In genomic region chr7:111395111-111395510, GRCm38 (mm10) we compare ENCODE assay signal across 25 mouse cellular contexts.
A peak's percentile ranks its signal among the peaks of the same experiment; 100 is the strongest.
DNase-seq lines count a peak whose midpoint lies in the region; ATAC-seq and TF ChIP-seq lines count a peak whose summit lies in the region.
"Had no signal": no experiment of that assay in that cellular context is flagged by ENCODE, and none has a peak within 500 bp of the region (broad histone marks: within the 10 kb centered on the region; RNA-seq: fewer than 3 reads in every experiment).

No protein-coding gene starts in this region.

- no peaks in the 10 kb centered on the region for H3K36me3 ChIP-seq in forebrain, embryonic 12.5 days (replicated peaks)
- no peaks in the 10 kb centered on the region for H3K36me3 ChIP-seq in forebrain, postnatal 0 days (ENCODE audit: insufficient read depth)
- no peaks in the 10 kb centered on the region for H3K36me3 ChIP-seq in midbrain, embryonic 14.5 days (ENCODE audit: control insufficient read depth, insufficient read depth, low read length)
- no peaks in the 10 kb centered on the region for H3K36me3 ChIP-seq in midbrain, embryonic 10.5 days
- H3K36me3 ChIP-seq in hindbrain, embryonic 12.5 days, result no peaks in the 10 kb centered on the region
- H3K36me3 ChIP-seq: heart, embryonic 12.5 days; hindbrain, embryonic 15.5 days; limb, embryonic 13.5 days; liver, embryonic 12.5 days; stomach, embryonic 15.5 days had no signal

- no peak overlapping the region for H3K4me2 ChIP-seq in forebrain, embryonic 12.5 days
- no peak overlapping the region for H3K4me2 ChIP-seq in forebrain, postnatal 0 days (ENCODE audit: low read depth)
- no peak overlapping the region for H3K4me2 ChIP-seq in midbrain, embryonic 14.5 days (ENCODE audit: low read length)
- no peak overlapping the region for H3K4me2 ChIP-seq in hindbrain, embryonic 12.5 days (replicated peaks)
- H3K4me2 ChIP-seq: heart, embryonic 12.5 days; hindbrain, embryonic 15.5 days; limb, embryonic 13.5 days; liver, embryonic 12.5 days; stomach, embryonic 15.5 days had no signal

- 41% methylated on average over 6 of the region's 6 CpGs for WGBS in forebrain, embryonic 12.5 days
- WGBS in forebrain, postnatal 0 days, result 21% methylated on average over 6 of the region's 6 CpGs
- WGBS in midbrain, embryonic 14.5 days, result 54% methylated on average over 6 of the region's 6 CpGs
- WGBS in midbrain, embryonic 10.5 days, result 89% methylated on average over 6 of the region's 6 CpGs
- 50% methylated on average over 6 of the region's 6 CpGs for WGBS in hindbrain, embryonic 12.5 days

- ATAC-seq in forebrain, embryonic 12.5 days (ENCODE audit: low FRiP score), result peak; percentile 30; the same call in 1 of the 2 replicates
- ATAC-seq in forebrain, postnatal 0 days, result no peak; the same call in 1 of the 2 replicates
- no peak for ATAC-seq in midbrain, embryonic 14.5 days (ENCODE audit: low FRiP score, low TSS enrichment)
- peak; percentile 69 for ATAC-seq in hindbrain, embryonic 12.5 days (ENCODE audit: low FRiP score)
- ATAC-seq: intestine, embryonic 16.5 days; liver, embryonic 12.5 days had no signal

- peaks cover 12% of the 10 kb centered on the region; the same call in 1 of the 2 replicates for H3K27me3 ChIP-seq in forebrain, embryonic 12.5 days
- no peaks in the 10 kb centered on the region for H3K27me3 ChIP-seq in forebrain, postnatal 0 days (ENCODE audit: insufficient read depth, low read length)
- H3K27me3 ChIP-seq in midbrain, embryonic 14.5 days (ENCODE audit: control insufficient read depth, insufficient read depth, low read length), result no peaks in the 10 kb centered on the region
- no peaks in the 10 kb centered on the region for H3K27me3 ChIP-seq in midbrain, embryonic 10.5 days (ENCODE audit: low read depth, poor library complexity, severe bottlenecking)
- no peaks in the 10 kb centered on the region for H3K27me3 ChIP-seq in hindbrain, embryonic 12.5 days
- H3K27me3 ChIP-seq: heart, embryonic 12.5 days; hindbrain, embryonic 15.5 days; limb, embryonic 13.5 days; liver, embryonic 12.5 days; stomach, embryonic 15.5 days had no signal

- TF ChIP-seq CTCF in forebrain, postnatal 0 days (IDR thresholded peaks at IDR 0.05; ENCODE audit: low read depth), result no peak

- no peak overlapping the region for H3K9ac ChIP-seq in forebrain, embryonic 12.5 days
- no peak overlapping the region for H3K9ac ChIP-seq in forebrain, postnatal 0 days
- no peak overlapping the region for H3K9ac ChIP-seq in midbrain, embryonic 14.5 days (replicated peaks; ENCODE audit: low read length)
- no peak overlapping the region for H3K9ac ChIP-seq in hindbrain, embryonic 12.5 days
- H3K9ac ChIP-seq: heart, embryonic 12.5 days; hindbrain, embryonic 15.5 days; limb, embryonic 13.5 days; liver, embryonic 12.5 days; stomach, embryonic 15.5 days had no signal

- no peak overlapping the region for H3K4me3 ChIP-seq in forebrain, embryonic 12.5 days (replicated peaks)
- H3K4me3 ChIP-seq in forebrain, postnatal 0 days (ENCODE audit: low read depth, low read length), result no peak overlapping the region
- H3K4me3 ChIP-seq in midbrain, embryonic 14.5 days (replicated peaks; ENCODE audit: low read depth, low read length), result no peak overlapping the region
- no peak overlapping the region for H3K4me3 ChIP-seq in midbrain, embryonic 10.5 days
- H3K4me3 ChIP-seq in hindbrain, embryonic 12.5 days, result no peak overlapping the region
- H3K4me3 ChIP-seq: heart, embryonic 12.5 days; hindbrain, embryonic 15.5 days; layer of hippocampus, adult 2 months; limb, embryonic 13.5 days; liver, embryonic 12.5 days; stomach, embryonic 15.5 days had no signal

- H3K27ac ChIP-seq in forebrain, embryonic 12.5 days, result 0 out of 2 replicates have a peak overlapping the region, but pooled peaks have one; percentile 15
- no peak overlapping the region for H3K27ac ChIP-seq in forebrain, postnatal 0 days (ENCODE audit: low read depth, low read length)
- no peak overlapping the region for H3K27ac ChIP-seq in midbrain, embryonic 14.5 days (replicated peaks; ENCODE audit: low read depth, low read length)
- no peak overlapping the region for H3K27ac ChIP-seq in midbrain, embryonic 10.5 days (replicated peaks)
- H3K27ac ChIP-seq in hindbrain, embryonic 12.5 days, result peak overlapping the region; percentile 52; the same call in 1 of the 2 replicates
- H3K27ac ChIP-seq: hindbrain, embryonic 15.5 days; layer of hippocampus, adult 2 months; limb, embryonic 13.5 days; liver, embryonic 12.5 days; stomach, embryonic 15.5 days had no signal

- no peaks in the 10 kb centered on the region for H3K9me3 ChIP-seq in forebrain, embryonic 12.5 days
- no peaks in the 10 kb centered on the region for H3K9me3 ChIP-seq in forebrain, postnatal 0 days (ENCODE audit: low read length)
- H3K9me3 ChIP-seq in midbrain, embryonic 14.5 days (ENCODE audit: control insufficient read depth, low read length), result no peaks in the 10 kb centered on the region
- no peaks in the 10 kb centered on the region for H3K9me3 ChIP-seq in midbrain, embryonic 10.5 days (replicated peaks)
- no peaks in the 10 kb centered on the region for H3K9me3 ChIP-seq in hindbrain, embryonic 12.5 days (replicated peaks)
- H3K9me3 ChIP-seq: heart, embryonic 12.5 days; hindbrain, embryonic 15.5 days; limb, embryonic 13.5 days; liver, embryonic 12.5 days; stomach, embryonic 15.5 days had no signal

- H3K4me1 ChIP-seq in forebrain, embryonic 12.5 days, result peaks cover 6% of the 10 kb centered on the region; the same call in 1 of the 2 replicates
- no peaks in the 10 kb centered on the region for H3K4me1 ChIP-seq in forebrain, postnatal 0 days (ENCODE audit: insufficient read depth)
- H3K4me1 ChIP-seq in midbrain, embryonic 14.5 days (ENCODE audit: control insufficient read depth, insufficient read depth, low read length), result peaks cover 12% of the 10 kb centered on the region; the same call in 1 of the 2 replicates
- no peaks in the 10 kb centered on the region for H3K4me1 ChIP-seq in midbrain, embryonic 10.5 days
- peaks cover 3% of the 10 kb centered on the region; the same call in 1 of the 2 replicates for H3K4me1 ChIP-seq in hindbrain, embryonic 12.5 days
- H3K4me1 ChIP-seq: heart, embryonic 12.5 days; limb, embryonic 13.5 days; liver, embryonic 12.5 days; stomach, embryonic 15.5 days had no signal

- DNase-seq in forebrain, postnatal 0 days, result no peak
- peak; percentile 47 for DNase-seq in midbrain, embryonic 14.5 days
- no peak for DNase-seq in midbrain, embryonic 10.5 days (ENCODE audit: low spot score)
- peak; percentile 20 for DNase-seq in retina, embryonic 14.5 days (ENCODE audit: low spot score)
- DNase-seq in testis, postnatal 14 days (ENCODE audit: low spot score), result no peak
- no peak for DNase-seq in left cerebral cortex, adult 11 months (ENCODE audit: low spot score)
- DNase-seq: adrenal gland, postnatal 10 days; cerebellum, adult 2 months; cerebellum, postnatal 36 days; gastrocnemius, postnatal 10 days; heart, adult 11 months; heart, postnatal 10 days; kidney, adult 9 months; kidney, postnatal 14 days; lung, adult 2 months; thymus, adult 18-20 months had no signal

Comparison
In these comparisons a context has a peak if more than half of its experiments do, and no peak if none do; other contexts are left out.
1. ATAC-seq: peak in forebrain, embryonic 12.5 days (single experiment) and hindbrain, embryonic 12.5 days (single experiment); none in forebrain, postnatal 0 days (single experiment) and midbrain, embryonic 14.5 days (single experiment).
2. H3K27ac ChIP-seq: peak in forebrain, embryonic 12.5 days (single experiment) and hindbrain, embryonic 12.5 days (single experiment); none in forebrain, postnatal 0 days (single experiment), midbrain, embryonic 14.5 days (single experiment) and midbrain, embryonic 10.5 days (single experiment).
3. DNase-seq: peak in midbrain, embryonic 14.5 days (single experiment) and retina, embryonic 14.5 days (single experiment); none in forebrain, postnatal 0 days (single experiment), midbrain, embryonic 10.5 days (single experiment), testis, postnatal 14 days (single experiment) and left cerebral cortex, adult 11 months (single experiment).